Mouse (Mus musculus) embryonic facial prominence, embryonic 13.5 days (tissue): ENCODE measurements around the gene Cog3. TPM values are rescaled to one million over a fixed set of nuclear protein-coding genes. Genes with fewer than 3 reads are reported as not detected.

Experiments used
- ATAC-seq: fragments of 200-750 bp; cut with Nextera tagmentation; 2 replicates; pipeline ENCODE4 v1.8.0; 2017; ENCODE audit warnings: low read depth; ENCODE audit not compliant: insufficient number of reproducible peaks, insufficient read depth, low FRiP score, low TSS enrichment
- H3K27ac ChIP-seq: fragments of 300-500 bp; sonication (generic); 2 replicates; pipeline ENCODE4 v1.5.1; 2015; ENCODE audit warnings: moderate library complexity, mild to moderate bottlenecking, inconsistent platforms
- H3K27me3 ChIP-seq: fragments of 300-500 bp; sonication (generic); 2 replicates; pipeline ENCODE4 v1.6.1; 2015; ENCODE audit warnings: mild to moderate bottlenecking, inconsistent platforms
- H3K36me3 ChIP-seq: fragments of 300-500 bp; sonication (generic); 2 replicates; pipeline ENCODE4 v1.6.1; 2015; ENCODE audit warnings: mild to moderate bottlenecking, inconsistent platforms
- H3K4me1 ChIP-seq: fragments of 300-500 bp; sonication (generic); 2 replicates; pipeline ENCODE4 v1.6.1; 2015; ENCODE audit warnings: inconsistent platforms
- H3K4me2 ChIP-seq: fragments of 300-500 bp; sonication (generic); 2 replicates; pipeline ENCODE4 v1.6.1; 2015; ENCODE audit warnings: moderate library complexity, mild to moderate bottlenecking, inconsistent platforms
- H3K4me3 ChIP-seq: fragments of 300-500 bp; sonication (generic); 2 replicates; pipeline ENCODE4 v1.5.1; 2015; ENCODE audit warnings: mild to moderate bottlenecking, inconsistent platforms
- H3K9ac ChIP-seq: fragments of 300-500 bp; sonication (generic); 2 replicates; pipeline ENCODE4 v1.6.1; 2015; ENCODE audit warnings: mild to moderate bottlenecking, inconsistent platforms
- H3K9me3 ChIP-seq: fragments of 300-500 bp; sonication (generic); 2 replicates; pipeline ENCODE4 v1.6.1; 2016; ENCODE audit warnings: inconsistent platforms
- WGBS: fragments of 180-500 bp; shearing (Covaris S2); methylation state at CpG from one replicate; pipeline ENCODE4 v1.1.7; 2015; ENCODE audit warnings: mixed read lengths; 5-methylcytosine and 5-hydroxymethylcytosine counted together
- polyA plus RNA-seq: library from polyadenylated mRNA; unstranded; fragments of >200 nt; fragmentation: Nextera tagmentation; extraction: Ambion mirVana; gene quantifications from 2 replicates; pipeline ENCODE4 v1.2.1, GENCODE M21; 2015

Cog3 gene
- 20.2 and 23.1 TPM in 2 replicates for polyA plus RNA-seq

DNA sequence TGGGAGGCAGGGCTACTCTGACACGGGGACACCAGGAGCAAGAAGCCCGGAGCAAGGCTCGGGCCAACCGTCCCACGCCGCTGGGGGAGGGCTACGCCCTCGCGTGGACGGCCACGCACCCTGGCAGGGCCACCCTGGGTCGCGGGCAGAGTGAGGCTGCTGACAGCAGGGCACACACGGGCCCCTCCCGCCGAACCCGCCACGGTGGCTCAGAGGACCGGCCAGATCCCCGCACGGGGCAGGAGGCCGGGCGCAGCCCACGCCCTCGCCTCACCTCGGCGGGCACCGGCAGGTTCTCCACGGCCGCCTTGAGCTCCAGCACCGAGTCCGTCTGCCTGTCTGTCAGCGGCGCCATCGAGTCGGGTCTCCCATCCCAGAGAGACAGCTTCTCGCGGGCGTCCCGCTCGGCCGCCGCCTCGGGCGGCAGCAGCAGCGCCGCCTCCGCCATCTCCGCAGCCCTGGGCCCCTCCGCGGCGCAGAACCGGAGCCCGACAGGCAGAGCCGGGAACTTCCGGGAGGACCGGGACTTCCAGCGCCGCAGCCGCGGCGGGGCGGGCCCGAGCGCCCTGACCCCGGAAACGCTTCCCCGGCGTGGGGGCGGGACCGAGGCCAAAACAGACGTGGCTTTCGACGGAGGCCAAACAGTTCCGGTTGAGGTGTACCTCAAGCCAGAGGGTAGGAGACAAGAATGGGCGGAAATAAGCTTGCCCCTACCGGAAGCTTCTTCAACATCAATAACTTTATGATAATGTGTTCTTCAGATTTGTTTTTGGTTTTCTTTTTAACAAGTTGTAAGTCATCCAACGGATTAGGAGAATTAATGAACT, at the start of gene Cog3:
Gene Cog3, minus strand, starts transcription at position 527 of the 827 bp plus-strand sequence.
- ATAC-seq: peak; percentile 96
- H3K4me1 ChIP-seq: peaks cover 20% of the 10 kb centered on the region
- H3K9ac ChIP-seq: peak within 1 kb of the TSS; percentile 96
- peaks cover 5% of the 10 kb centered on the region for H3K36me3 ChIP-seq
- H3K9me3 ChIP-seq: no peaks in the 10 kb centered on the region
- peaks cover 6% of the 10 kb centered on the region; the same call in 1 of the 2 replicates for H3K27me3 ChIP-seq
- H3K27ac ChIP-seq: peak within 1 kb of the TSS; percentile 82
- WGBS: under 1% methylated on average over 78 of the region's 78 CpGs
- H3K4me2 ChIP-seq: peak within 1 kb of the TSS; percentile 88
- peak within 1 kb of the TSS; percentile 96 for H3K4me3 ChIP-seq

DNA sequence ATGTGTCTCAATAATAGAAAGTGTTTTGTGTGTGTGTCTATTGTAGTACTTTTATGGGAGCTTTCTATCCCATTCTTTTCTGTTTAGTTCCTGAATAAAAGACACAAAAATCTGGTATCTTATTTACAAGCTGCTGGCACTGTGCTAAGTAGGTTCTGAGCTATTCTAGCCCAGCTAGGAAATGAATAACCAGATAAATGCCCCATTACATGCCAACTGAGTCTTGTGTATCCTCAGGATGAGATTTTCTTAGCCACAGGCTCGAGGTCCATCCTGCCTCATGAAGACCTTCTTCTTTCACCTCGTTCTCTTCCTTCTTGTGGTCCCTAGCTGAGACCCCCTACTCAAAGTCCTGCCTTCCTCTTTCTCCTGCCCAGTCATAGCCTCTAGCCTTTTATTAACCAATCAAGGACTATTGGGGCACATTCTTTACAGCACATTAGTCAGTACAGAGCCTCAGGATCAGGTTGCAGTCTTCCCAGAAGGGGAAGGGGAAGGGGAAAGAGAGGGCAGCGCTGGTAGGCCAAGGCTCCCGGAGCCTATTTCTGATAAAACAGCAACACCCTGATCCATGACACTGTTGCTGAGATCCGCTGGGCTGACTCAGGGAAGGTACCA, 43.6 kb upstream of the Cog3 start:
- H3K9me3 ChIP-seq: no peaks in the 10 kb centered on the region
- no peak overlapping the region for H3K27ac ChIP-seq
- H3K9ac ChIP-seq: no peak overlapping the region
- no peaks in the 10 kb centered on the region for H3K27me3 ChIP-seq
- peaks cover 5% of the 10 kb centered on the region for H3K4me1 ChIP-seq
- no peak overlapping the region for H3K4me3 ChIP-seq
- ATAC-seq: no peak
- WGBS: 24% methylated on average over 5 of the region's 5 CpGs
- H3K4me2 ChIP-seq: no peak overlapping the region
- no peaks in the 10 kb centered on the region for H3K36me3 ChIP-seq

DNA sequence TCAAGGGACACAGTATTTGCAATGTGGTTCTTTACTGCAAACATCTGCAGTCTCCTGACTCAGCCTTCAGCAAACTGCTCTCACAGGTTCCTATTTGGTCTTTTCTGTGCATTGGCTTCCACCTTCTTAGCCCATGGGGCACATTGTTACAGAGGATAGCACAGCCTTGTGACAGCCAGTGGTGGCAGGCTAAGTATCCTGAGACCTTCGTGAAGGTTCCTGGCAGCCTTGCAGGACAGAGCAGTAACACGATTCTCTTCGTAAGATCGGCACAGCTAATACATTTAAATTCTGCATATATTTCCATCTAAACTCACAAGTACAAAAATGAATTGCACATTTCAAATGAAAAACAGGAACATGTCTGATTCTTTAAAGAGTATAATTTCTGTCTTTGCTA, 41.6 kb upstream of the Cog3 start:
- H3K27me3 ChIP-seq: no peaks in the 10 kb centered on the region
- no peak overlapping the region for H3K9ac ChIP-seq
- no peak overlapping the region for H3K27ac ChIP-seq
- no peaks in the 10 kb centered on the region for H3K9me3 ChIP-seq
- peaks cover 5% of the 10 kb centered on the region for H3K4me1 ChIP-seq
- H3K4me3 ChIP-seq: no peak overlapping the region
- no peak for ATAC-seq
- WGBS: 60% methylated on average over 4 of the region's 4 CpGs
- no peak overlapping the region for H3K4me2 ChIP-seq
- H3K36me3 ChIP-seq: no peaks in the 10 kb centered on the region

DNA sequence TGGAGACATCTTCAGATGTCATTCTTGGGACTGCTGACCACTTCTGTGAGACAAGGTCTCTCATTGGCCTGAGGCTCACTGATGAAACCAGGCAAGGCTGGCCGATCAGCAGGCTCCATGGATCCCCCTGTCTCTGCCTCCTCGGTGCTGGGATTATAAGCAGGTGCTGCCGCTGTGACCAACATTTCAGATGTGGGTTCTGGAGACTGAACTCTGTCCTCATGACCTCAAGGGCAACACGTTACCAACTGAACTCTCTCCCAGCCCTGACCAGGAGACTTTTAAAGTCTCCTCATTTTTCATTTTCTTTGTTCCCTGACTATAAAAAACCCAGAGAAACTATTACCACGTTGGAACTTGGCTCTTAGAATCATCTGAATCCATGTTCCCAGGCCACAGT, 40.4 kb upstream of the Cog3 start:
- Histone ChIP-seq H3K4me3 (no peak overlapping the region), H3K4me2 (no peak overlapping the region), H3K27me3 (no peaks in the 10 kb centered on the region), H3K27ac (no peak overlapping the region), H3K36me3 (no peaks in the 10 kb centered on the region), H3K4me1 (peaks cover 5% of the 10 kb centered on the region), H3K9me3 (no peaks in the 10 kb centered on the region), H3K9ac (no peak overlapping the region)
- no peak for ATAC-seq
- 64% methylated on average over 5 of the region's 5 CpGs for WGBS

- Histone ChIP-seq H3K9me3 (no peaks in the 10 kb centered on the region), H3K27me3 (peaks cover 4% of the 10 kb centered on the region), H3K4me3 (no peak overlapping the region), H3K9ac (no peak overlapping the region), H3K36me3 (no peaks in the 10 kb centered on the region), H3K4me2 (no peak overlapping the region), H3K4me1 (peaks cover 5% of the 10 kb centered on the region), H3K27ac (no peak overlapping the region)
- 67% methylated on average over 6 of the region's 6 CpGs for WGBS
- ATAC-seq: no peak
Measured at GRCm38 (mm10) chr14:75794324-75794723, 40.0 kb upstream of the Cog3 start.

DNA sequence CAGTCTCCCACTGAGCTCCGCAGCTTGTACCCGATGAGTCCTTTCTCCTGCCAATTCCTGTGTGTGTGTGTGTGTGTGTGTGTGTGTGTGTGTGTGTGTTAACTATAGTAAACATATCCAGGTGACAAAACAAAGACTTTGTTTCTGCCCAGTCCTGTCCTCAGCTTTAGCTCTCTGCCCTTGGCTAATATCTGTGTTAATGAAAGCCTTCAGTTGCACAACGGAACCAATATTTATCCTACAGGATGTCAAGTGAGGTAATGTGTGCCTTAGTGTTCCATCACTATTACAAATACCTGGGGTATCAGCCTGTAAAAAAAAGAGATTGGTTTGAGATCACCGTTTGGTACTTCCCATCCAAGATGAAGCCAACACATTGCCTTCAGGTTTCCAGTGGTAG, 38.8 kb upstream of the Cog3 start:
- ATAC-seq: no peak
- Histone ChIP-seq H3K9me3 (no peaks in the 10 kb centered on the region), H3K4me1 (peaks cover 3% of the 10 kb centered on the region), H3K4me3 (no peak overlapping the region), H3K27me3 (peaks cover 15% of the 10 kb centered on the region), H3K4me2 (no peak overlapping the region), H3K9ac (no peak overlapping the region), H3K36me3 (no peaks in the 10 kb centered on the region), H3K27ac (no peak overlapping the region)
- 87% methylated on average over 4 of the region's 4 CpGs for WGBS

- 84% methylated on average over 3 of the region's 3 CpGs for WGBS
- no peak for ATAC-seq
Measured at GRCm38 (mm10) chr14:75791372-75791771, 37.1 kb upstream of the Cog3 start.

GRCm38 (mm10) chr14:75790411-75790996, 36.2 kb upstream of the Cog3 start:
- H3K9ac ChIP-seq: no peak overlapping the region
- WGBS: 77% methylated on average over 3 of the region's 3 CpGs
- no peak for ATAC-seq

More at GRCm38 (mm10) chr14:75791372-75791771, 37.1 kb upstream of the Cog3 start:
- Histone ChIP-seq H3K27me3 (peaks cover 21% of the 10 kb centered on the region), H3K9me3 (no peaks in the 10 kb centered on the region), H3K4me2 (no peak overlapping the region), H3K27ac (no peak overlapping the region), H3K36me3 (no peaks in the 10 kb centered on the region), H3K4me1 (peaks cover 6% of the 10 kb centered on the region), H3K4me3 (no peak overlapping the region), H3K9ac (no peak overlapping the region)

DNA sequence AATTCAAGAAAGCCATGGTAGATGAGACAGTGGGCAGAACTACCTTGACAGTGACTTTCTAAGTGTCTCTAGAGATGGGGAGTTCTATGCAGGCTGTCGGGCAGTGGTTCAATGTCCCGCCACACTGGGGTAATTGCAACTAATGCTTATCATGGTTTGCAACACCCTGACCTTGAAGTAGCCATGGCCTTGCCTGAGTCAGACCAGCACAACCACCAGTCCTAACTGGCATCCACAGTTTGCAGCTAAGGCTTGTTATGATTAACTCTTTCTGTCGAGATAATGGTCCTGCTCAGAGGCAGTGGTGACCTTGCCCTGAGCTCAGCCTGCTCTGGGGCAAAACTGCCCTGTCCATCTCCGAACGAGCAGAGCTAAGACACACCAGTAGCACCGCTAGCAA, 35.0 kb upstream of the Cog3 start:
- H3K9me3 ChIP-seq: no peaks in the 10 kb centered on the region
- H3K27me3 ChIP-seq: peaks cover 27% of the 10 kb centered on the region
- no peak overlapping the region for H3K9ac ChIP-seq
- H3K36me3 ChIP-seq: no peaks in the 10 kb centered on the region
- ATAC-seq: no peak
- H3K4me3 ChIP-seq: no peak overlapping the region
- no peak overlapping the region for H3K27ac ChIP-seq
- H3K4me2 ChIP-seq: no peak overlapping the region
- WGBS: 79% methylated on average over 6 of the region's 6 CpGs
- peaks cover 9% of the 10 kb centered on the region for H3K4me1 ChIP-seq

More at GRCm38 (mm10) chr14:75790411-75790996, 36.2 kb upstream of the Cog3 start:
- Histone ChIP-seq H3K4me2 (no peak overlapping the region), H3K36me3 (no peaks in the 10 kb centered on the region), H3K4me3 (no peak overlapping the region), H3K27ac (no peak overlapping the region), H3K4me1 (peaks cover 9% of the 10 kb centered on the region), H3K27me3 (peaks cover 27% of the 10 kb centered on the region), H3K9me3 (no peaks in the 10 kb centered on the region)

- Histone ChIP-seq H3K27me3 (peaks cover 27% of the 10 kb centered on the region), H3K9ac (no peak overlapping the region), H3K4me1 (peaks cover 9% of the 10 kb centered on the region), H3K9me3 (no peaks in the 10 kb centered on the region), H3K27ac (no peak overlapping the region), H3K36me3 (no peaks in the 10 kb centered on the region), H3K4me3 (no peak overlapping the region), H3K4me2 (peak overlapping the region; percentile 80)
- WGBS: 28% methylated on average over 7 of the region's 7 CpGs
- no peak for ATAC-seq
Measured at GRCm38 (mm10) chr14:75787794-75788175, 33.5 kb upstream of the Cog3 start.

DNA sequence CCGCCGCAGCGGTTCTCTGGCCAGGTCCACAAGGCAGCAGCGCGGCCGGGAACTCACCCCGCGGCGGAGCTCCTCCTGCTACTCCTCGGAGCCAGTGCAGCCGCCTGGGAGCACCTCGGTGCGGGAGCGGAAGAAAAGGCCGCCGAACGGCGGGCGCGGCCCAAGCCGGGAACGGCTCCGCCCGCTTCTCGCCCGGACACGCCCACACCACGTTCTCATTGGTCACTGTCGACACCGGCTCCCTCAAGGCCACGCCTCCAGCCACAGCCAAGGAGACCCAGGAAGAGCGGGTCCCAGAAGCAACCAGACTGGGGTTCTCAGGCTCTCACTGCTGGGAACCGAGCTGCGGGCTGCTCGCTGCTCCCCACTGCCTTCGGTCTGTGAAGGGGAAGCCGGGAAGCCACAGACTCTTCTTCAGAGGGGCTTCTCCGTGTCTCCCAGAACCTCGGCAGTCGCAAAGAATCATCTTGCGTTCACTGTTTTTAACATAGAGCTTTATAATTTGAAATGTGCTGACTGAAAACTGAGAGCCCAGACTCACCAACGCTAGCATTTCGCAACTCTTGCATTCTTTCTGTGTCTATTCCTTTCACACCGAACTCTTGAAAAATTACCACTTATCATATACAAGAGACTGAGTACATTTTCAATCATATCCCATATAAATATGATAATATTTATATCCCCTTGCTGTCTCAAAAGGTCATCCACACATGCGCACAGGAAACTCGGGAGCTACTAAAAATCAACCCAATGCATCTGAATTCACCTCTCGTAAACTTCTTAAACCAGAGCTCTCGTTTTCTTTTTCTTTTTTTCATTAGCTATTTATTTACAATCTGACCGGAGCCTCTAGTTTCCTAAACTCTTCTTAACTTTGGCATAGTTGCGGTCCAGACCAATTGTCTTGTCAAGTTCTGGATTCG, 32.8 kb upstream of the Cog3 start, which contains the start of gene Slc25a30:
Gene Slc25a30, minus strand, starts transcription at position 170 of the 926 bp plus-strand sequence.
- WGBS: 6% methylated on average over 51 of the region's 51 CpGs

More for the DNA sequence above, 32.8 kb upstream of the Cog3 start, which contains the start of gene Slc25a30:
- peak within 1 kb of the TSS; percentile 80 for H3K4me2 ChIP-seq
- peak within 1 kb of the TSS; percentile 62; the same call in 1 of the 2 replicates for H3K27ac ChIP-seq
- peak within 1 kb of the TSS; percentile 77 for H3K9ac ChIP-seq
- peak; percentile 97 for ATAC-seq
- peaks cover 27% of the 10 kb centered on the region for H3K27me3 ChIP-seq
- peaks cover 9% of the 10 kb centered on the region for H3K4me1 ChIP-seq
- peak within 1 kb of the TSS; percentile 71 for H3K4me3 ChIP-seq
- no peaks in the 10 kb centered on the region for H3K9me3 ChIP-seq
- no peaks in the 10 kb centered on the region for H3K36me3 ChIP-seq
